Mouse (Mus musculus) bone marrow, adult 2 months (tissue): ENCODE results near the gene Relb.

Source experiments
- CTCF ChIP-seq: fragments of 200-500 bp; IDR thresholded peaks from 2 replicates; pipeline ENCODE4 v1.5.1; 2011; ENCODE audit warnings: low read length, control low read depth; ENCODE audit not compliant: control insufficient read depth, insufficient read depth
- POLR2A ChIP-seq: fragments of 200-500 bp; IDR thresholded peaks from 2 replicates; pipeline ENCODE4 v1.6.1; 2011; ENCODE audit warnings: low read depth, mild to moderate bottlenecking, control low read depth, low read length, borderline replicate concordance; ENCODE audit not compliant: control insufficient read depth

DNA sequence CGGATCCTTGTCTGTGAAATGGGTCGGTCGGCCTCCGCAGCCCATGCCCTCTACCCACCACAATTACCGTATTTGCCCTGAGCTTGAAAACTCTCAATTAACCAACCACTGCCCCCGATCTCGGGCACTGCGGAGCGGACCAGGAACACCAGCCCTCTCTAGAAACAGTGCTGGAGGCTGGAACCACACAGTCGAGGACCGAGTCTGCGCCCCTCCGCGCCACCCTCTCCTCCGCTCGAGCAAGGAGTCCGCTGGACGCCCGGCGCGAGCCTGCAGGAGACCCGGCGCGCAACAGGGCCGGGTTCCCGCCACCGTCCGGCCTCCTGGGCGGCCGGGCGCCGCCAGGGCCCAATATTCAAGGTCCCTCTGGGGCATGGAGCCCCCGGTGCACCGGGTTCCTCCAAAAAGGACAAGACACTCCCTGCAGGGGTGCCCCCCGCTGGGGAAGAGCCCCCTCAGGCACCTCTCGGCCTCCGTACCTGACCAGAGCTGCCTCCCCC, 35.3 kb upstream of the Relb start:
- no peak for TF ChIP-seq CTCF
- TF ChIP-seq POLR2A: no peak
